Mouse (Mus musculus) small intestine, adult 2 months (tissue): Measurements from ENCODE around the gene Aco2. TPM values are rescaled to one million over a fixed set of nuclear protein-coding genes. Genes with fewer than 3 reads are reported as not detected.

Source experiments
- H3K27ac ChIP-seq: fragments of 200-500 bp; 2 replicates; pipeline ENCODE4 v1.5.1; 2012; ENCODE audit warnings: low read depth, low read length, control low read depth, inconsistent platforms; ENCODE audit not compliant: insufficient read depth
- H3K27me3 ChIP-seq: fragments of 200-500 bp; 2 replicates; pipeline ENCODE4 v1.6.1; 2012; ENCODE audit warnings: mild to moderate bottlenecking, moderate library complexity, low read length, inconsistent platforms; ENCODE audit not compliant: control insufficient read depth, insufficient read depth
- H3K36me3 ChIP-seq: fragments of 200-500 bp; 2 replicates; pipeline ENCODE4 v1.6.1; 2012; ENCODE audit warnings: mild to moderate bottlenecking, low read length, control low read depth, inconsistent platforms; ENCODE audit not compliant: control insufficient read depth, insufficient read depth
- H3K4me1 ChIP-seq: fragments of 200-500 bp; 2 replicates; pipeline ENCODE4 v1.6.1; 2012; ENCODE audit warnings: low read length, inconsistent platforms, mixed read lengths; ENCODE audit not compliant: control insufficient read depth, insufficient read depth, insufficient read length
- H3K4me3 ChIP-seq: fragments of 200-500 bp; 2 replicates; pipeline ENCODE4 v1.5.1; 2012; ENCODE audit warnings: low read depth, mild to moderate bottlenecking, control low read depth, inconsistent platforms, low read length, moderate library complexity
- CTCF ChIP-seq: fragments of 200-500 bp; IDR thresholded peaks from 2 replicates; pipeline ENCODE4 v1.5.1; 2012; ENCODE audit warnings: low read depth, mild to moderate bottlenecking, control low read depth, inconsistent platforms, low read length, moderate library complexity, mixed read lengths; ENCODE audit not compliant: insufficient replicate concordance, insufficient read length; ENCODE audit errors: extremely low read depth
- POLR2A ChIP-seq: fragments of 200-500 bp; IDR thresholded peaks from 2 replicates; pipeline ENCODE4 v1.6.1; 2012; ENCODE audit warnings: low read depth, mild to moderate bottlenecking, control low read depth, inconsistent platforms, low read length, moderate library complexity
- WGBS: fragments of 180-500 bp; shearing (Covaris S2); methylation state at CpG from one replicate; pipeline ENCODE4 v1.1.7; 2018; 5-methylcytosine and 5-hydroxymethylcytosine counted together
- polyA plus RNA-seq: library from polyadenylated mRNA; depleted of rRNA; stranded (reverse); fragments of >200 nt; gene quantifications from 2 replicates; pipeline ENCODE4 v1.2.3, GENCODE M21; 2012; rRNA removed

Gene Aco2
- 266 and 416 TPM in 2 replicates for polyA plus RNA-seq

GRCm38 (mm10) chr15:81872262-81873136 is at the start of gene Aco2:
Aco2 (plus strand) TSS chr15:81872309.
- H3K27ac ChIP-seq, result peak within 1 kb of the TSS; percentile 98
- peaks cover 7% of the 10 kb centered on the region; the same call in 1 of the 2 replicates for H3K4me1 ChIP-seq
- H3K36me3 ChIP-seq, result peaks cover 28% of the 10 kb centered on the region
- peak within 1 kb of the TSS; percentile 89 for H3K4me3 ChIP-seq
- TF ChIP-seq POLR2A (no peak), CTCF (no peak)
- WGBS, result under 1% methylated on average over 53 of the region's 53 CpGs
- H3K27me3 ChIP-seq, result no peaks in the 10 kb centered on the region

DNA sequence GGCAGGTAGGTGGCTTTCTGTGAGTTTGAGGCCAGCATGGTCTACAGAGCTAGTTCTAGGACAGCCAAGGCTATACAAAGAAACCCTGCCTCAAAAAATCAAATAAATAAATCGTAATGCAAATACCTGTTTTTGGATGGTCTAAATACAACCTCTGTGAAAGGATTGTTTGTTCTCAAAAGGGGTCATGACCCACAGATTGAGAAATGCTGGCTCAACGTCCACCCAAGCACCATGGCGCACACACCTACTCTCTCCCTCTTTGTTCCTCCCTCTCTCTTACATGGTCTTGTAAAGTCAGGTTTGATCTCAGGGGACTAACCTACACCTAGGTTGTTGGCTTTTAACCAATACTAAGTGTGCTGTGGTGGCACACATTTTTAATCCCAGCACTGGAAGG is 49.5 kb upstream of the Aco2 start:
- WGBS, result 87% methylated on average over 3 of the region's 3 CpGs
- H3K27ac ChIP-seq, result no peak overlapping the region
- no peaks in the 10 kb centered on the region for H3K27me3 ChIP-seq
- peaks cover 73% of the 10 kb centered on the region for H3K36me3 ChIP-seq
- no peak overlapping the region for H3K4me3 ChIP-seq
- no peak for TF ChIP-seq CTCF
- no peak for TF ChIP-seq POLR2A
- no peaks in the 10 kb centered on the region for H3K4me1 ChIP-seq

GRCm38 (mm10) chr15:81824832-81825231 is 47.3 kb upstream of the Aco2 start:
- no peak overlapping the region for H3K27ac ChIP-seq
- TF ChIP-seq CTCF (no peak), POLR2A (no peak)
- no peaks in the 10 kb centered on the region for H3K4me1 ChIP-seq
- no peak overlapping the region for H3K4me3 ChIP-seq
- WGBS, result 47% methylated on average over 3 of the region's 3 CpGs
- no peaks in the 10 kb centered on the region for H3K27me3 ChIP-seq
- peaks cover 68% of the 10 kb centered on the region for H3K36me3 ChIP-seq

GRCm38 (mm10) chr15:81828426-81829207 is 43.5 kb upstream of the Aco2 start:
- WGBS, result 79% methylated on average over 7 of the region's 7 CpGs
- TF ChIP-seq POLR2A, result no peak
- no peak for TF ChIP-seq CTCF

DNA sequence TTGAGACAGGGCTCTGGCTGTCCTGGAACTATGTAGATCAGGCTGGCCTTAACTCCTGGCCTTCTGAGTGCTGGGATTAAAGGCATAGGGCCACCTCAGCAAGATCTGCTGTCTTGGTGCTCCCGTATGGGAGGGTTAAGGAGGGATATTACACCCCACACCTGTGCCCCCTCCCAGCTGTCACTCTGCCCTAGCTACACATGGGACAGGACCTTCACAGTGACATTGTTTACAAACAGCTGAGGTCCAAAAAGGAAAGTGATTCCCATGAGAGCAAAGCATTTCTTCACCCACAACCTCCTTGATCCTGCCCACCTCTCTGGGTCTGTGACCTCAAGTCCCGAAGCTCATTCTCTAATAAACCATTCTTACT is 42.9 kb upstream of the Aco2 start:
- TF ChIP-seq POLR2A, result no peak
- no peak for TF ChIP-seq CTCF
- Histone ChIP-seq H3K27me3 (no peaks in the 10 kb centered on the region), H3K4me3 (no peak overlapping the region), H3K27ac (no peak overlapping the region), H3K4me1 (peaks cover 10% of the 10 kb centered on the region; the same call in 1 of the 2 replicates), H3K36me3 (peaks cover 32% of the 10 kb centered on the region)
- 78% methylated on average over 2 of the region's 2 CpGs for WGBS

More at GRCm38 (mm10) chr15:81828426-81829207, 43.5 kb upstream of the Aco2 start:
- no peak overlapping the region for H3K4me3 ChIP-seq
- no peaks in the 10 kb centered on the region for H3K27me3 ChIP-seq
- H3K4me1 ChIP-seq, result peaks cover 7% of the 10 kb centered on the region; the same call in 1 of the 2 replicates
- peaks cover 38% of the 10 kb centered on the region for H3K36me3 ChIP-seq
- H3K27ac ChIP-seq, result no peak overlapping the region

GRCm38 (mm10) chr15:81830530-81830929 is 41.6 kb upstream of the Aco2 start:
- Histone ChIP-seq H3K4me3 (no peak overlapping the region), H3K27me3 (no peaks in the 10 kb centered on the region), H3K4me1 (peaks cover 20% of the 10 kb centered on the region; the same call in 1 of the 2 replicates), H3K36me3 (peaks cover 21% of the 10 kb centered on the region), H3K27ac (peak overlapping the region; percentile 80)
- TF ChIP-seq POLR2A (no peak), CTCF (no peak)
- WGBS, result 71% methylated on average over 4 of the region's 4 CpGs
